Mouse (Mus musculus) fibroblast of lung, adult 2 months (primary cell): ENCODE results near the gene Nos1ap.

Experiments used
- DNase-seq: peaks from one replicate; pipeline ENCODE4 v3.0.0-alpha.2; 2011; ENCODE audit warnings: low read depth

Gene Nos1ap

GRCm38 (mm10) chr1:170501970-170502369 is 87.7 kb downstream of the Nos1ap start:
- DNase-seq: no peak

DNA sequence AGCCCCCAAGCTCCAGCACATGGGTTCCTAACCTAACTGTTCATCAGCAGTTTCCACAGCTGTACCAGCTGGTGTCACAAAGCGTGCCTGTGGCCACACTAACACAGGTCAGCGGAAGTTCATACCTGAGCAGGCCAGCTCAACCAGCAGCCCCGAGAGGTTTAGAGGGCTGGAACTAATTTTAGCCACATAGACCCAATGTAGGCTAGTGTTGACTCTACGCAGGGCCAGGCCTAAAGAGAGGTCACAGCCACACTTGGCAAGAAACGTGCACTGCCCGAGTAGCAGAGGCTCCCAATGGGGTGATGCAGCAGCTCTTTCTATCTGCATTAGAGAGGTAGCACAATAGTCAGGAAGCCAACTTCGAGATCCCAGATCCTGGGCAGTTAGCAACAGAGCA is 88.1 kb downstream of the Nos1ap start:
- no peak for DNase-seq

DNA sequence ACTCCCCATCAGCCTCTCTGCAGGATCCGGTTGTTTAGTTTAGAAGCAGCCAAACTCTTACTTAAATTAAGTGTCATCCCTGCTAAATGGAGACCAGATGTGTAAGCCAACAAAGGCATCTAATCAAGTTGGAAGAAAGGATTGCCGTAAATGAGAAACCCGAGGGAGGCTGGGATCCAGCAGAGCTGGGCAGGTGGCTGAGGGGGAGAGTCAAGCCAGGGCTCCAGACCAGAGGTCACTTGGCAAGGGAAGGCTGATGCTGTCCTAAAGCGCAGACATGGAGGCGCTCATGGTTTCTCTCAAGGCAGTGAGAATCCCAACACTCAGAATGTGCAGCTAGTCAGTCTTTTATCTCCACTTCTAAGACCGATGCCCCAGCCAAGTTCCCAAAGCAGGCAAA is 89.8 kb downstream of the Nos1ap start:
- DNase-seq: no peak

GRCm38 (mm10) chr1:170499466-170499865 is 90.2 kb downstream of the Nos1ap start:
- DNase-seq: no peak

GRCm38 (mm10) chr1:170498645-170499044 is 91.0 kb downstream of the Nos1ap start:
- no peak for DNase-seq

- no peak for DNase-seq
These were observed 93.4 kb downstream of the Nos1ap start for GRCm38 (mm10) chr1:170496221-170496620.

GRCm38 (mm10) chr1:170495538-170496183 is 94.0 kb downstream of the Nos1ap start:
- no peak for DNase-seq

- no peak for DNase-seq
These were observed 97.1 kb downstream of the Nos1ap start for GRCm38 (mm10) chr1:170492527-170492926.

DNA sequence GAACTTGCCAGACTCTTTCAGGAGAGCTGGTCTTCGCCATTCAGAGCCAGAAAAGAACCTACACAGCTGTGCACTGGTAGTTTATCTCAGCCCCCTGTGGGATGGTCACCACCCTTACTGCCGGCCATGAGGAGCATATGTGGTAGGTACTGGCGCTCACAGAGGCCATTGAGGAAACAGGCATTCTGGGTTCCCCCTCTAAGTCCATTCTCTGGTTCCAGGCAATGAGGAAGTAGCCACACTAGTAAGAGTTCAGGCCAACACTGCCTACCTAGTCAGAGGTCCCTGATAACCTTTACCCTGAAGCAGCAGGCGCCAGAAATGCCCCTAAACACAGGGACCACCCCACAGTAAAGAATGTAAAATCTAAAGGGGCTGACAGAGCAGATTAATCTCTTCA is 97.6 kb downstream of the Nos1ap start:
- no peak for DNase-seq

- DNase-seq: no peak
These were observed 99.7 kb downstream of the Nos1ap start for GRCm38 (mm10) chr1:170489936-170490335.

GRCm38 (mm10) chr1:170489450-170489849 is 100.2 kb downstream of the Nos1ap start:
- DNase-seq: no peak

DNA sequence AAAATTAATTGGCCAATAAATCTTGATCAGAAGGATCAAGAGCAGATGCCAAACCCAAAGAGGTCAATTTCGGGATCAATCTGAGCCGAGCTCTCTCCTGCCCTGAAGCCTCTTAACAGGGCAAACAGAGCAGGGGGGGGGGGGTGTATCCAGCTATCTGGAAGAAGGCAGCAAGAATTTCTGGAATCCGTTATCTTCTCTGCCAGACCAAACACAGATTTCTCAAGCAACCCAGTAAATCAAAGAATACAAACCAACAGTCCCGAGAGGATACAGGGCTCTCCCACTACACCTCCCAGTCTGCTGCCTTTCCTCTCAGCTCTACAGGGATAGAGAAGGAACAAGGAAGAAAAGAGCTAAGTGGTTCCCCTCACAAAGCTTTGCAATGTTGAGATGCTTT is 104.5 kb downstream of the Nos1ap start:
- no peak for DNase-seq

GRCm38 (mm10) chr1:170482236-170482905 is 107.3 kb downstream of the Nos1ap start:
- no peak for DNase-seq

- no peak for DNase-seq
These were observed 108.6 kb downstream of the Nos1ap start for GRCm38 (mm10) chr1:170481093-170481492.

DNA sequence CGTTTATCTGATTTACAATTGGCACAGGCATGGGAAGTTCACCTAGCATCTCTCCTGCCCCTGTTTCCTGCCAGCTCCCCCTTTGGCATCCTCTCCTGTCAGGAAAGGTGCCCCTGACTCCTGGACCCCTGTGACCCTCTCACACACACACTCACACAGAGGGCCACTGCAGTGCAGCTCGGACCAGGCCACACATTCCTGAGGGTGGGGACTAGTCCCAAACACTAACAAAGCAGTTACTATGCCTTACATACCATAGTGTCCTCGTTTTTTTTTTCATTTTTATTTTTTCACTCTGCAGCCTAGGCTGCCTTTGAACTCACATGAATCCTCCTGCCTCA is 110.2 kb downstream of the Nos1ap start:
- no peak for DNase-seq

GRCm38 (mm10) chr1:170478791-170479457 is 110.7 kb downstream of the Nos1ap start:
- DNase-seq: no peak

- no peak for DNase-seq
These were observed 111.7 kb downstream of the Nos1ap start for GRCm38 (mm10) chr1:170477636-170478600.

DNA sequence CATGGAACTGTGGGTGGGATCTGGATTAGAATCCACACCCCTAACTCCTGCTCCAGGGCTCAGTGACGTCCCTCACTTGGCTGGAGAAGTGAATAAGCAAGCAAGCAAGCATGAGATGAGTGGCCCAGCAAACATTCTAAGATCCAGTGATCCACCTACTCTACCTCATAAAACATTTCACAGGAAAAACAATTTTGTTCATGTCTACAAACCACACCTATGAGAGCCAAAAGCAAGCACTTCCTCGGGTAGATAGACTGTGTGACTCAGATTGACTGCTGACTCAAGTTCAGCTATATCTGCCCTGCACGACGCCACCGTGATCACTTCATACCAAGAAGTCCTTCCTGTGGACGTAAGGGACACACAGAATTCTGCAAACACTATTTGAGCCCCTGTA is 116.2 kb downstream of the Nos1ap start:
- no peak for DNase-seq

- no peak for DNase-seq
These were observed 116.8 kb downstream of the Nos1ap start for GRCm38 (mm10) chr1:170472861-170473260.

DNA sequence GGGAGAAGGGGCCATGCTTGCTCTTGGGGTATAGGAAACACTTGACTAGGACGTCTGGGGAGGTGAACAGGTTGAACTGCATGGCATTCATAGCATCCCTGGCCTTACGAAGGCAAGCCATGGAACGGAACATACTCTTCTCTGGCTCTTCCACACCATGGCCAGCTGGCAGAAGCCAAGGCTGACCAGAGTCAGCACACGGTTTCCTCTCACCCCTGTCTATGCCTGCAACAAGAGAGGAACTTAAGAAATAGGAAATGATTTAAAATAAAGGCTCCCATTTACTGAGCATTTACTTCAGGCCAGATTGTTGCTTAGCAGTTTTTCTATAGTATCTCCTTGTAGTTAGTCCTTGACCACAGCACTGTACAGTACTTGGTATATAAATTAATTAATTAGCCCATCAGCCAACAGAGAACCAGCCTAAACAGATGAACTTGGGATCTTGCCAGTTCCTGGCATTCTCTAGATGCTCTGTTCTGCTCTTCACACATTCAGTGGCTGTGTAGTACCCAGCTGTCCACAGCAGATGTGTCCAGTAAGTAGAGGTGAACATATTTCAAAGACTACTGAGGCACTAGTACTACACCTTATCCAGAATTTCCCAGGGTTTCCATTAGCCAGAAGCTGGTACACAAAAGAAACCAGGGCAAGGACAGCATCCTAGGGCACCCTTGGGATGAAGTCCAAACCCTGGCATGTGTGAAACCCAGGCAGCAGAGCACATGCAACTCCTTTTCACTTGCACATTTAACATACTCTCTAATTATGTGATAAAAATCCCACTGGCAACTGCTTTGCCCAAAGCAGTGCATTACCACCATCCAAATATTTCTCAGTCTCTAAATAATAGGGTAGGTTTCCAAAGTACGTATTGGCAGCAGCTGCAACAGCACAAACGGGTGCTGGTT is 123.3 kb downstream of the Nos1ap start:
- no peak for DNase-seq

- no peak for DNase-seq
These were observed 127.5 kb downstream of the Nos1ap start for GRCm38 (mm10) chr1:170462140-170462539.
